Mouse (Mus musculus) forebrain, embryonic 15.5 days (tissue): ENCODE results near the gene Gm20906. TPM values are rescaled to one million over a fixed set of nuclear protein-coding genes. Genes with fewer than 3 reads are reported as not detected.
"Not testable (repeated sequence)": the region's sequence is repeated elsewhere in the genome, so short reads cannot be mapped to it uniquely, and the experiment has no call there.

ENCODE experiments used
- ATAC-seq: fragments of 200-750 bp; cut with Nextera tagmentation; replicated peaks from 2 replicates; pipeline ENCODE4 v1.8.0; 2017; ENCODE audit warnings: mild to moderate bottlenecking, moderate TSS enrichment, moderate library complexity
- H3K27ac ChIP-seq: fragments of 300-500 bp; sonication (generic); replicated peaks from 2 replicates; pipeline ENCODE4 v1.5.1; 2015; ENCODE audit warnings: mild to moderate bottlenecking, inconsistent platforms
- H3K27me3 ChIP-seq: fragments of 300-500 bp; sonication (generic); 2 replicates; pipeline ENCODE4 v1.6.1; 2015; ENCODE audit warnings: inconsistent platforms
- H3K36me3 ChIP-seq: fragments of 300-500 bp; sonication (generic); 2 replicates; pipeline ENCODE4 v1.6.1; 2015; ENCODE audit warnings: mild to moderate bottlenecking, inconsistent platforms
- H3K4me1 ChIP-seq: fragments of 300-500 bp; sonication (generic); 2 replicates; pipeline ENCODE4 v1.6.1; 2015; ENCODE audit warnings: inconsistent platforms
- H3K4me2 ChIP-seq: fragments of 300-500 bp; sonication (generic); replicated peaks from 2 replicates; pipeline ENCODE4 v1.6.1; 2015; ENCODE audit warnings: mild to moderate bottlenecking, inconsistent platforms
- H3K4me3 ChIP-seq: fragments of 300-500 bp; sonication (generic); 2 replicates; pipeline ENCODE4 v1.5.1; 2015; ENCODE audit warnings: mild to moderate bottlenecking, inconsistent platforms
- H3K9ac ChIP-seq: fragments of 300-500 bp; sonication (generic); replicated peaks from 2 replicates; pipeline ENCODE4 v1.6.1; 2015; ENCODE audit warnings: mild to moderate bottlenecking, inconsistent platforms
- H3K9me3 ChIP-seq: fragments of 300-500 bp; sonication (generic); 2 replicates; pipeline ENCODE4 v1.6.1; 2016; ENCODE audit warnings: inconsistent platforms
- WGBS: fragments of 180-500 bp; shearing (Covaris S2); methylation state at CpG from one replicate; pipeline ENCODE4 v1.1.7; 2015; ENCODE audit warnings: mixed read lengths; 5-methylcytosine and 5-hydroxymethylcytosine counted together
- polyA plus RNA-seq: library from polyadenylated mRNA; unstranded; fragments of >200 nt; fragmentation: Nextera tagmentation; extraction: Ambion mirVana; gene quantifications from 2 replicates; pipeline ENCODE4 v1.2.1, GENCODE M21; 2015

Gene Gm20906
- not detected in 2 replicates for polyA plus RNA-seq

DNA sequence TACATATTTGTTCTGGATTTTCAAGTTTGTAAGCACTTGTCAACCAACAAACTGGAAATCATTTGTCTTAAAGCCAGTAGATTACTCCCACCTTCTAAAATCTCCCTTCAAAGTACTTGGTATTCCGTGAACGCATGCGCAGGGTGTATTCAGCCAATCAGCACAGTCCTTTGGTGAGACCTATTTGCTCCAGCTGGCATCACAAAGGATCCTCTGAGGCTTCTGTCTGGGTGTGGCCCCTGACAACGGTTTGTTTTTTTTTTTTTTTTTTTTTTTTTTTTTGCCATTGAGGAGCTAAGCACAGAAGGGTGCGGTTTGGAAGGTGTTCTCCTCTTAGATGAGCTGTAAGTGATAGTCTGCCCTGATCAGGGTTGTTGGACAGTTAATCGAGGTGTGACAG, at the start of gene Gm20906:
Gene Gm20906 (plus strand): TSS at position 301 of the 400 bp plus-strand sequence.
- not testable (repeated sequence) for H3K9me3 ChIP-seq, H3K36me3 ChIP-seq, H3K9ac ChIP-seq, H3K4me2 ChIP-seq, H3K4me3 ChIP-seq, H3K27me3 ChIP-seq, H3K4me1 ChIP-seq, ATAC-seq, H3K27ac ChIP-seq
- WGBS, result no CpG with 5 or more reads among the region's 6 CpGs
